Mouse (Mus musculus): Measurements from ENCODE around the gene Sult6b2.

The Sult6b2 gene

DNA sequence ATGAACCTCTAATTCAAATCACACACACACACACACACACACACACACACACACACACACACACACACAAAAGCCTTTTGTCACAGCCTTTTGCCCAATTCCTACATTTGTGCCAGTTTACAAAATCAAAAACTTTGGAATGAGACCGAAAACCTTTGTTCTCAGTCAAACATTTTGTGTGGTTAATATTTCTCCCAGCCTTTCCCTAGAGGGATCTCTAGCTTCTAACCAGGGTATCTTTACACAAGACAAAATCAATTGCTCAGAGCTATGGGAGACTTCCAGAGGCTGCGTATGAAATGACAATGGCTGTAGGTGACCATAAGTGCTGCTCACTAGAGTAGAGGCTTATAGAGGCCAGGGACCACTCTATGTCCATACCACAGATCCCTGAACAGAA is 66.1 kb downstream of the Sult6b2 start:
- DNase-seq (ENCODE audit: low spot score in 2 of 2), result no peak

DNA sequence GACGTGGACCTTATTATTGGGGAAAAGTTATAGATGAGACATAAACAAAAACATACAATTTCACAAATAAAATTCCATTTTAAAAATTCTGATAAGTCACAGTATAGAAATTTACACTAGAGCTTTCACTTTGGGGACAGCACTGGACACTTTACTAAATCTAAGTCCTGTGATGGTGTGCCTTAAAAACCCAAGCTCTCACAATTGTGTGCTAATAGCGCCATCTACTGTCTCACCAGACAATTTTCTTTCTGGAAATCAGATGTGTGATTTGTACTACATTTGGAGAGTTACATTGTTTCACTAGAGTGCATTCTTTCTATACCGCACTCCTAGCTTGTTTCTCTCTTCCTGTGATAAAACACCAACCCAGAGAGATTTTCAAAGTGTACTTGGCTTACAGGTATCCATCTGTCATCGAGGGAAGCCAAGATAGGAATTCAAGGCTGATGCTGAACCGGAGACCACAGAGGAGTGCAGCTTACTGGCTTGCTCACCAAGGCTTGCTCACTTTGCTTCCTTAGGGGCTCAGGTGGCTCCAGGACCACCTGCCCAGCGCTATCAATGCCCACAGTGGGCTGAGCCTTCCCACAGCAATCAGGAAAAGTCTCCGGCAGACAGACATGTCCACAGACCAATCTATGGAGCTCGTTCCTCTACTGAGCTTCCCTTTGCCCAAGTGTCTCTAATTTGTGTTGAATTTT is 68.8 kb downstream of the Sult6b2 start:
- peak in 1 of 2 experiments; percentile 35 for DNase-seq (ENCODE audit: low spot score in 2 of 2)
